Mouse (Mus musculus): ENCODE measurements around the gene Spsb2. TPM values are rescaled to one million over a fixed set of nuclear protein-coding genes. Genes with fewer than 3 reads are reported as not detected.

Spsb2 gene
- polyA plus RNA-seq, 1 experiment from 2014 or later: 7.9 TPM

Other genes with a start within 250 kb of the Spsb2 start
- gene C1rb, start 238.4 kb upstream of the Spsb2 start, polyA plus RNA-seq (2015; fragmentation: Nextera tagmentation; extraction: Ambion mirVana): not detected in 2 replicates
- gene C1s2, start 172.6 kb upstream of the Spsb2 start, polyA plus RNA-seq (2015; fragmentation: Nextera tagmentation; extraction: Ambion mirVana): 0.20 TPM in 1 of 2 replicates, not detected in the other
- gene Lpcat3, start 145.6 kb upstream of the Spsb2 start, polyA plus RNA-seq (2015; fragmentation: Nextera tagmentation; extraction: Ambion mirVana): 47.2 and 56.6 TPM in 2 replicates
- 99.9 and 132 TPM in 2 replicates for gene Emg1, start 96.5 kb upstream of the Spsb2 start, polyA plus RNA-seq (2015; fragmentation: Nextera tagmentation; extraction: Ambion mirVana)
- 267 and 291 TPM in 2 replicates for gene Phb2, start 96.3 kb upstream of the Spsb2 start, polyA plus RNA-seq (2015; fragmentation: Nextera tagmentation; extraction: Ambion mirVana)
- gene Ptpn6, start 69.9 kb upstream of the Spsb2 start, polyA plus RNA-seq (2015; fragmentation: Nextera tagmentation; extraction: Ambion mirVana): 4.8 and 24.7 TPM in 2 replicates
- 572 and 623 TPM in 2 replicates for gene Grcc10, start 67.3 kb upstream of the Spsb2 start, polyA plus RNA-seq (2015; fragmentation: Nextera tagmentation; extraction: Ambion mirVana)
- 0.17 TPM in 1 of 2 replicates, not detected in the other for gene Gm45234, start 52.6 kb upstream of the Spsb2 start, polyA plus RNA-seq (2015; fragmentation: Nextera tagmentation; extraction: Ambion mirVana)
- gene Atn1, start 52.1 kb upstream of the Spsb2 start, polyA plus RNA-seq (2015; fragmentation: Nextera tagmentation; extraction: Ambion mirVana): 23.1 and 24.0 TPM in 2 replicates
- gene Eno2, start 39.0 kb upstream of the Spsb2 start, polyA plus RNA-seq (2015; fragmentation: Nextera tagmentation; extraction: Ambion mirVana): 197 and 226 TPM in 2 replicates
- 1.5 and 1.7 TPM in 2 replicates for gene Lrrc23, start 28.9 kb upstream of the Spsb2 start, polyA plus RNA-seq (2015; fragmentation: Nextera tagmentation; extraction: Ambion mirVana)
- gene Tpi1, start 5.6 kb downstream of the Spsb2 start, polyA plus RNA-seq (2015; fragmentation: Nextera tagmentation; extraction: Ambion mirVana): 481 and 545 TPM in 2 replicates
- gene Usp5, start 20.8 kb downstream of the Spsb2 start, polyA plus RNA-seq (2015; fragmentation: Nextera tagmentation; extraction: Ambion mirVana): 190 and 199 TPM in 2 replicates
- 23.7 and 52.8 TPM in 2 replicates for gene Cdca3, start 20.9 kb downstream of the Spsb2 start, polyA plus RNA-seq (2015; fragmentation: Nextera tagmentation; extraction: Ambion mirVana)
- 0.69 and 0.70 TPM in 2 replicates for gene Gnb3, start 31.6 kb downstream of the Spsb2 start, polyA plus RNA-seq (2015; fragmentation: Nextera tagmentation; extraction: Ambion mirVana)
- gene P3h3, start 49.1 kb downstream of the Spsb2 start, polyA plus RNA-seq (2015; fragmentation: Nextera tagmentation; extraction: Ambion mirVana): 22.2 and 24.0 TPM in 2 replicates
- 28.9 and 33.8 TPM in 2 replicates for gene Gpr162, start 55.3 kb downstream of the Spsb2 start, polyA plus RNA-seq (2015; fragmentation: Nextera tagmentation; extraction: Ambion mirVana)
- 0.17 and 0.61 TPM in 2 replicates for gene Cd4, start 79.6 kb downstream of the Spsb2 start, polyA plus RNA-seq (2015; fragmentation: Nextera tagmentation; extraction: Ambion mirVana)
- 3.2 and 3.5 TPM in 2 replicates for gene Lag3, start 103.0 kb downstream of the Spsb2 start, polyA plus RNA-seq (2015; fragmentation: Nextera tagmentation; extraction: Ambion mirVana)
- 637 and 745 TPM in 2 replicates for gene Ptms, start 111.4 kb downstream of the Spsb2 start, polyA plus RNA-seq (2015; fragmentation: Nextera tagmentation; extraction: Ambion mirVana)
- 543 and 603 TPM in 2 replicates for gene Mlf2, start 122.7 kb downstream of the Spsb2 start, polyA plus RNA-seq (2015; fragmentation: Nextera tagmentation; extraction: Ambion mirVana)
- 95.4 and 112 TPM in 2 replicates for gene Cops7a, start 156.9 kb downstream of the Spsb2 start, polyA plus RNA-seq (2015; fragmentation: Nextera tagmentation; extraction: Ambion mirVana)
- 59.4 and 72.4 TPM in 2 replicates for gene Pianp, start 188.0 kb downstream of the Spsb2 start, polyA plus RNA-seq (2015; fragmentation: Nextera tagmentation; extraction: Ambion mirVana)
- gene Zfp384, start 200.5 kb downstream of the Spsb2 start, polyA plus RNA-seq (2015; fragmentation: Nextera tagmentation; extraction: Ambion mirVana): 18.5 and 19.5 TPM in 2 replicates
- gene Ing4, start 231.1 kb downstream of the Spsb2 start, polyA plus RNA-seq (2015; fragmentation: Nextera tagmentation; extraction: Ambion mirVana): 129 and 133 TPM in 2 replicates
- 17.3 and 21.5 TPM in 2 replicates for gene Acrbp, start 241.0 kb downstream of the Spsb2 start, polyA plus RNA-seq (2015; fragmentation: Nextera tagmentation; extraction: Ambion mirVana)

All from neural tube, embryonic 15.5 days (tissue).